Mouse (Mus musculus) lung, adult 2 months (tissue): ENCODE measurements at regions not wholly inside any gene's neighbourhood (a gene's known extent, or its start where the extent isn't known, plus 50 kb on each side); places are given as distances from the start of the nearest gene placed in this dataset.

Experiments
- CTCF ChIP-seq: fragments of 200-500 bp; IDR thresholded peaks from 2 replicates; pipeline ENCODE4 v1.5.1; 2011; ENCODE audit warnings: mild to moderate bottlenecking, low read length, control low read depth; ENCODE audit not compliant: insufficient read depth
- POLR2A ChIP-seq: fragments of 200-500 bp; IDR thresholded peaks from 2 replicates; pipeline ENCODE4 v1.6.1; 2011; ENCODE audit warnings: low read depth, mild to moderate bottlenecking, control low read depth, low read length, borderline replicate concordance; ENCODE audit errors: extremely low read depth

DNA sequence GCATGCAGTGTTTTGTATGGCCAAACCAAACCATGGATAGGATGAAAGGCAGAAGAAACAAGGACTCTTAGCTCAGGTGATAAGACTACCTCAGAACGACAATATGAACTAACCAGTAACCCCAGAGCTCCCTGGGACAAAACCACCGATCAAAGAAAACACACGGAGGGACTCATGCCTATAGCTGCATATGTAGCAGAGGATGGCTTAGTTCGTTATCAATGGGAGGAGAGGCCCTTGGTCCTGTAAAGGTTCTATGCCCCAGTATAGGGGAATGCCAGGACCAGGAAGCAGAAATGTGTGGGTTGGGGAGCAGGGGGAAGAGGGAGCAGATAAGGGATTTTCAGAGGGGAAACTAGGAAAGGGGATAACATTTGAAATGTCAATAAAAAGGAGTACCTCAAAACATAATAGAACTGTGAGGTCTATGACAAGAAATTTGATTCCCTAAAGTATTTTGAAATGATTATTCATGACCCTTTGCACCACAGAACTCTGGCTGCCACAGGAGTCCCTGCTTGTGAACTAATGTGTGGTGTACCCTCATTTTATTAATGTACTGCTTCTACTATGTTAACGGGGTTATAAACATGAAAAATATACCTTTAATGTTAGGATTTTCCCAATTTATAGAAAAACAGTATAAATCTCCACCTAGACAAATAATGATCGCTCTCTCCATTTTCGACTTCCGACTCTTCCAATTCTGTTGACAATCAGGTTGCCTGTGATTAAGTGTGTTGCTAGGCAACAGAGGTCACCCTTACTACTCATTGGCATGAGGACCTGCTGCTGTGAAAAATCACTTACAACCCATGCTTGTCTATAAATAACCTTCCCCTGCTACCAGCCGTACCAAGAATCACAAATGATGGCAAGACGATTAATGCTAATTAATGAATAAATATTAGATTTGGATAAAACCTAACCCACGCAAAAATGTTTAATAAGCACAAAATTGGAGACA, 833.0 kb downstream of the Rfpl4b start:
- TF ChIP-seq CTCF (no peak), POLR2A (no peak)
